Mouse (Mus musculus) kidney, adult 18-20 months (tissue): Measurements from ENCODE around the gene Stk39.

Source experiments
- DNase-seq: peaks from one replicate; pipeline ENCODE4 v3.0.0; 2021

Stk39 gene

DNA sequence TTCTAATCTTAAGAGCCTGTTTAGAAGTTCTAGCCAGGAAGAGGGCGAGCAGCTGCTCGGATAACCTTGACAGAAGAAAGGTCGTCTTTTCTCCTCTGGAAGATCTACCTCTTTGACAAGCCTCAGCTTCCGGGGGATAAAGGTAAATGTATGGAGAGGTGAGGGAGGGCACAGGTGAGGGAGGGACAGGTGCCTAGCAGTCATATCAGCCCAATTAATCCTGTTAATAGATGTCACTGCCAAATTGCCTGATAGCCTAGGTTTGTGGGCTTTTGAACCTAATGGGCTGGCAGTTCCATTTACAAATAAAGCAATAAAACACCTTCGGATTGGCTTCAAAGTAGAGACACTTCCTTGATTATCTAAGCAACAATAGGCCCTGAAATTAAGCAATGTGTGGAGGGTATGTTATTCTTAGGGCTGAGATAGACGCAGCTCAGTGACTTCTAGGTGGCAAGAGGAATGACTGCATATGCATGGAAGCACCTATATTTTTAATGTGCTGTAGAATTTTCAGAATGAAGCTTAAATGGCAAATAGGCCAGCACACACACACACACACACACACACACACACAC lies 14.5 kb downstream of the Stk39 start:
- no peak for DNase-seq

DNA sequence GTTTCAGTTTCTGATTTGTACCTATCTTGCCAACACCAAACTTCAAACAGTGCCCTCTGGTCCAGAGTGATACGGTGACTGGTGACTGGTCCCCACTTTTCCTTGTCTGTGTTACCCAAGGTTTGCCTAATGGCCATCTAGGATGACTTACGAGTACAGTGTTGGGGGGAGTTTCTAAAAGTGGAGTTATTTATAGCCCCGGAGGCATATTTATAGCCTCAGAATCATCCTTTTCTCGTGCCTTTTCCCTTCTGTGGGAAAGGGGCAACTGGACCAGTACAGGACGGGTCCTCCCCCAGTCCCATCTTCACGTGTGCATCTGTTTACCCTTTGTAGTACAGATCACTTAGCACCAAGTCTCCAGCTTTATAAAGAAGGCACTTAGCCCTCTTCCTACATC lies 15.2 kb downstream of the Stk39 start:
- no peak for DNase-seq

DNA sequence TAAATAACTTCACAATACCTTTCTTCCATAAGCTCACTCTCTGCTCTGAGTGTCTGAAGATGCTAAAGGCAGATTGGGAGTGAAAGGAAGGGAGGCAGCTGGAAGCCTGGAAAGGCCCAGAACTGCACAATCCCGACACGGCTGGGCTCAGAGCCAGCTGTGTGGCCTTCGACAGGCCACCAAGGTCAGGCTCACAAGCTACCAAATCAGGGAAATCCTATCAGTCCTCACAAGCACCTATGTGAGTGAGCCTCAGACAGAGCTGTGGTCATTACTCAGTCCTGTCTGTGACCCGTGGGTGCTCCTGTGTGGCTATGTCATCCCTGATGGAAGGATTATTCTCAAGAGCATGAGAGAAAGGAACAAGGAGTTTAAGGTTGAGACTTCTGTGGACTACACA lies 19.7 kb downstream of the Stk39 start:
- DNase-seq: no peak

DNA sequence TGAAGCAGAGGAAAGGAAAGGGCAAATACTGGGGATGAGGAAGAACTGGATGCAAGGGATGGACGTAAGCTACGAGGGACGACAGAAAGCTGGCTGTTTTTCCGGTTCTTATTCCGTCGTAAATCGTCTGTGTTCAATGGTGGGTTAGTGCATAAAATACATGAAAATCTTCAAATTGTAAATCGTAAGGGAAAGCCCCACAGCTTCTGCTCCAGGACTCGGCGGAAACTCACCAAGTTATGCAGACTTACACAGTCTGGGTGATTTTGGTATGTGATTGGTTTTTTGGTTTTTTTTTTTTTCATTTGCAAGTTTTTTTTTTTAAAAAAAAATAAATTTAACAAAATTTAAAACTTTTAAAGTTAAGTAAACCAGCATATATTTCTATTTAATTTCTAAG lies 24.0 kb downstream of the Stk39 start:
- no peak for DNase-seq

DNA sequence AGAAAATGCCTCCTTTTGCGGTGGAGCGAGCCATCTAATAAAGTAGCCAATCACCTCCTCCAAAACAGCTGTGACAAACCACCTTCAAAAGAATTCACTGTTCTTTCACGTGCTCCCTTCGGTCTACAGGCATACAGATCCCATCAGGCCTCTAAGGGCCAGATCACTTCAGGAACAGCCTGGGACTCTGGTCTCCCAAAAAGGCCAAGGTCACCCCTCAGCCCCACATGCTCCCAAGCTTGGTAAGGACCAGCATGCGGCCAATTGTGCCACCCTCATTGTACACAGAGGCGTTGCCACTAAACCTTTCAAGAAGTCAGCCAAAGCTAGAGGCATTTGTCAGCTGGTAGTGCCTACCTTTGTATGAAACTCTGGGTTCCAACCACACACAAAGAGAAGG lies 28.9 kb downstream of the Stk39 start:
- DNase-seq: no peak

DNA sequence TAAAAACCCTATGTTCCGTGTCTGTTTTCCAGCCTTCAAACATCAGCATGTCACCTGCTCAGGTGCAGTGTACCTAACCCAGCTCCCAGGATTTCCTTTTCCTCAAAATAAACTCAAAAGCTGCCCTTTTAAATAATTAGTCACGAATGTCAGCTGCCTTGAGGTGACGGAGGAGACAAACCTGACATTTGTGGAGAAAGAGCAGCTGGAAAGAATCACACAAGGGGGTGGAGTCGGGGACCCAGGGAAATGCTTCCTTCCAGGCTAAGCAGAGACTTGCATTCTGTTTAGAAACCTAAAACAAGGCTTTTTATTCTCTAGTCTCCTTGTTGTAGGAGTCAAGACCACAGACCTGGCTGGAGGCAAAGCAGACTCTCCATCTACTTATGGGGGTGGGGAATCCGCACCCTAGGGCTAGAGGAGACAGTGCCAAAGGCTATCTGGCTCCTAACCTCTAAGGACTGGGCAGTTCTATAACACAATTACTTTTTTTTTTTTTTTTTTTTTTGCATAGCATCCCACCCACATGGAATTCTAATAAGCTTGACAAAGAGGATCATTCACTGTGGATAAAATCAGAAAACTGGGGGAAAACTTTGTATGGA lies 29.9 kb downstream of the Stk39 start:
- no peak for DNase-seq

DNA sequence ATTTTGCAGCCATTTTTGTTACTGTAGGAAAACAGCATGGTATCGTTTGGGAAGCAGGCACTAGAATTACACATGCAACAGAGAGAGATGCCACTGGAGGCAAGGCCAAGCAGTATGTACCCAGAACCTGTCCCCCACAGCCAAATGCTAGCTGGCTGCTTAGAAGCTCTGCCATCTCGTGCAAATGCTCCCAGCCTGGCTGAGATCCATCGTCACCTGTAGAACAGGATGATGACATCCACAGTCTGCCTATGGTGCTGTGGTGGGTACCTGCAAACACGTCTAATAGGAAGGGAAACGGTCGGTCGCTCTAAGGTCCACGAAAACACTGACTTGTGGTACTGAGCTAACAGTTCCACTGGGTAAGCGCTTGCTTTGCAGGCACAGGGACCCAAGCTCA lies 32.5 kb downstream of the Stk39 start:
- no peak for DNase-seq

DNA sequence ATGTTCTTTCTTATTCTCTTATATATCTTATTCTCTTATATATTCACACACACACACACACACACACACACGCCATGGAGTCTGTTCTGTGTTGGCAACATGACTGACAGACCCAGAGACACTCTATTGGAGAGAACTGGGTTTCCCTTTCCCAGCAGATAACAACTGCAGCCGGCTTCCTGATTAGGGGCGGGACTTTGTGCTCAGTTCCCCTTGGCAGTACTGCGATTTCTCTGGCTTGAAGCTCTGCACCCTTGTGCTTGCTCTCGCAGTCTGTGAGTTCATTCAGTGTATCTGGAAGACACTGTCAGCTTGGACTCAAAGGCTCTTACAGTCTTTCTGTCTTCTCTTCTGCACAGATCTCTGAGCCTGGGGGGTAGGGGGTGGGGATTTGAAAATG lies 34.1 kb downstream of the Stk39 start:
- no peak for DNase-seq

DNA sequence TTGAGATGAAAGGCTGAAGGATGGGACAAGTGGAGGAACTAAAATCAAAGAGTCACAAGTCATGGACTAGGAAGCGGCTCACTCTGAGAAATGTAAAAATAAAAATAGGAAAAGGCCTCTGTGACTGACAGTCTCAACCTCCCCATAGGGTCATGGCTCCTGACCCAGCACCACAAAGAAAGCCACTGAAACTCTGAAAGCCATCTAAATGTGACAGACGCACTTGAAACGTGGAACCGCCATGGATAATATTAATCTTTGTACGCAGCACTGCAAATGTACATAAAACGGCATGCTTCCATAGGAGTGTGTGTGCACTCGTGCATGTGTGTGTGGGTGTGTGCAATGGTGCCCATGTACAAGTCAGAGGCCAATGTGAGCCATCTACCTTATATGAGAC lies 34.9 kb downstream of the Stk39 start:
- no peak for DNase-seq

DNA sequence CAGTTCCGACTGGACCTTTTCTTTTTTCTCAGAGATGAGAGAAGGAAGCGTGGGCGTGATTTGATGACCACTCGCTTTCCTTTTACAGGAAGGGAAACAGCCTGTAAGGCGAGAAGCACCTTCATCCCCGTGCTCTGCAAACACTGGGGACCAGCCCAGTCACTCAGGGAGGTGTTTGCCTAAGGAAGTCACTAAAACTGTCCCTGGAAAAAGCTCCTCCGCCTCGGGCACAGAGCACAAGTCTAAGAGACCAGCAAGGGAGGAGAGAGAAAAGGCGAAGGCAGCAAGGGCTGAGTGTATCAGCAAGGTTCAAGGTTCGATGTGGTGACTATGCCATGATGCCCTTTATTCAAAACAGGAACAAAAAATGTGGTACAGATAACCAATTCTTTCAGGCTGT lies 35.8 kb downstream of the Stk39 start:
- DNase-seq: no peak

DNA sequence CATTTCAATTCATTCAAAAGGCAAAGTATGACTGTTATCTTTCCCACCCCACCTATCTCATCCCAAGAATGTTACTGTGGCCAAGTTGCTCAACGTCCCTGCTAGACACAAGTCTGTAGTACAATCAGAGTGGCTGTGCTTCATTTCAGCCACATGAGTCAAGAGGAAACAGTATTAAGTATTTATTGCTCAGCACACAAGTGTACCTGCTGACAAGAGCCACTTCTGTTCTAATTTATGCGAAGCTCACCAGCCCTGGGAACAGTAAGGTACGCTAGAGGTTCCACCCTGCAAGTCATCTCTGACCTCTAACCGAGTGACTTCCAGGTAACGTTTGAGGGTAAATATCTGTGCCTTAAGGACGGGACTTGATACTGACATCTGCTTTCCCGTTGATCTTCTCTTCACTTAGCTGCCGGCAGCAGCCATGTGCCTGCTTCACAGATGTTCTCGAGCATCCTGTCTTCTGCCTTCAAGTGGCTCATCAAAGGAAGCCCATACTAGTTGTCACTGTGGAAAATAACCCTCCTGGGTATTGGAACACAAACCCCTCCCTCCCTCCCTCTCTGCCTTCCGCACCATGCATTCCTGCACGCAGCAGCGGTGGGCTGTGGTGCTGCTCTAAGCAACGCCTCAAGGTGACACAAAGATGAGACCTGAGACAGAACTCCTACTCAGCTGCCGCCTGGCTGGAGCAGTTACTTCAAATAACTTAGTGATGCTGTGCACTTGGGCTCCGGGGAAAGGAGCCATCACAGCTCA lies 36.4 kb downstream of the Stk39 start:
- no peak for DNase-seq

DNA sequence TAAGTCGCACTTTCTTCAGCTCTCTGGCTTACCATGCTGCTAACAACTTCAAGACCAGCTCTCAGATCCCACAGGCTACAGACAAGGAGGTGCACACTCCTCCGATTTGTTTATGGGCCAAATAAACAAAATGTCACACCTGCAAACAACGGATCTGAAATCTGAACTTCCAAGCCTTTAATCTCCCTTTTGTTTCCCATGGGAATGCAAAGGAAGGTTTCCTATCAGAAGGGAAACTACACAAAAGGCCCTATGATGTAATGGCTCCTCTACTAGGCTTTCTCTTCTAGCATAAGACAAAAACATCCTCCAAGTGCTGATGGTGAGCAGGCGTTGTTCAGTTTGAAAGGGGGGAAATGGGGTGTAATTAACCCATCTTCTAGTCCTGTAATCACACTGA lies 37.1 kb downstream of the Stk39 start:
- no peak for DNase-seq

DNA sequence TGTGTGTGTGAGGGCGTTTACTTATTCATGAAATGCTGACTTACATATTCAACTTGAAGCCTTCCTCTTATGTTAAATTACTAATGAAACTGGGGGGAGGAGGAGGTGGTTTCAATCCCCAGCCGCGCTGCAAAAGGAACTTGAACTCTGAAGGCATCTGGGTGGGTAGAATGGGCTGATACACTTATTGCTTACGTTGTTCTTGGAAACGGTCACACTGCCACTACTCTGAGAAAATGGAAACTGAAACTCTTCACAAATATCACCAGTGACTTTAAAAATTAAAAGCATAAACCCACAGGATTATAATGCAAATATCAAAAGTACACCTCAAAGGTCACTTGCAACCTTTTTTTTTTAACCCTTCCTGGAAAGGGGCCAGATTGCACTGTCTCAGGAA lies 37.5 kb downstream of the Stk39 start:
- DNase-seq: no peak

DNA sequence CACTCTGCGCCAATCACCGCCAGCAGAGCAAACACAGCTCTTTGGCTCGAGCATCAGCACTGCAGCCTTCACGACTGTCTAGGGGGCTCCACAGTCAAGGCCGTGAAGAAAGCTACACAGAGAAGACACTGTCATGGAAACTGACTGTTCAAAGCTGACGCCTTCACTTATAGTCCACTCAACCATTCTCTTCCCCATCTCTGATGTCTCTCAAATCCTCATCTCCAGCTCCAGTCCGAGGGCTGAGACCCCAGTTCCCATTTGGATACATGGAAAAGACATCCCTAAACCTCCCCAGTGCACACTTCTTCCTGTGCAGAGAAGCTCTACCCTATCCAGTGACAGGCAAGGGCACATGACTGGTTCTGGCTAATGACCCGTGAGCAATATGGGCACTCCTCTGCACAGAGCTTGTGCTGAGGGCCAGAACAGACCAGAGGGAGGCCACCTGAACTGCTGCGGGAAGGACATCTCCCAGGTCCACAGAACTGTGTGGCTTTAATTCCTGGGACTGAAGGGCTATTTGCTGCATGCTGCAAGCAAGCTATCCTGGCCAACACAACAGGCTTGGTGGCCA lies 38.2 kb downstream of the Stk39 start:
- DNase-seq: no peak

DNA sequence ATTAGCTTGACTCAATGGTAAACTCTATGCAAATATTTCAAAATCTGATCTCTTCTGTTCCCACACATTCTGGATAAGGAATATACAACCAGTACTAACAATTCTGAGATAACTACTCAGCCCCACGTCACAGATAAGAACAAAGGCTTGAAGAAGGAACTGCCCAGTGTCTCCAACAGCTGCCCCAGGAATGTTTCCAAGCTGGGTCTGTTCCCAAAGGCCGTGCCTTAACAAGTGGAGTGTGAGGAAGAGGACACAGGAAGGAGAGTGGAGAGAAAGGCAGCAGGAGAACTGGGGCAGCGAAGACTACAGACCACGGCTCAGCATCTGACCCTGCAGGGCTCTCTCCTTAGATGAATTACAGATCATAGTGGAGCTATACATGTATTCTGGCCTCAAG lies 39.2 kb downstream of the Stk39 start:
- no peak for DNase-seq

DNA sequence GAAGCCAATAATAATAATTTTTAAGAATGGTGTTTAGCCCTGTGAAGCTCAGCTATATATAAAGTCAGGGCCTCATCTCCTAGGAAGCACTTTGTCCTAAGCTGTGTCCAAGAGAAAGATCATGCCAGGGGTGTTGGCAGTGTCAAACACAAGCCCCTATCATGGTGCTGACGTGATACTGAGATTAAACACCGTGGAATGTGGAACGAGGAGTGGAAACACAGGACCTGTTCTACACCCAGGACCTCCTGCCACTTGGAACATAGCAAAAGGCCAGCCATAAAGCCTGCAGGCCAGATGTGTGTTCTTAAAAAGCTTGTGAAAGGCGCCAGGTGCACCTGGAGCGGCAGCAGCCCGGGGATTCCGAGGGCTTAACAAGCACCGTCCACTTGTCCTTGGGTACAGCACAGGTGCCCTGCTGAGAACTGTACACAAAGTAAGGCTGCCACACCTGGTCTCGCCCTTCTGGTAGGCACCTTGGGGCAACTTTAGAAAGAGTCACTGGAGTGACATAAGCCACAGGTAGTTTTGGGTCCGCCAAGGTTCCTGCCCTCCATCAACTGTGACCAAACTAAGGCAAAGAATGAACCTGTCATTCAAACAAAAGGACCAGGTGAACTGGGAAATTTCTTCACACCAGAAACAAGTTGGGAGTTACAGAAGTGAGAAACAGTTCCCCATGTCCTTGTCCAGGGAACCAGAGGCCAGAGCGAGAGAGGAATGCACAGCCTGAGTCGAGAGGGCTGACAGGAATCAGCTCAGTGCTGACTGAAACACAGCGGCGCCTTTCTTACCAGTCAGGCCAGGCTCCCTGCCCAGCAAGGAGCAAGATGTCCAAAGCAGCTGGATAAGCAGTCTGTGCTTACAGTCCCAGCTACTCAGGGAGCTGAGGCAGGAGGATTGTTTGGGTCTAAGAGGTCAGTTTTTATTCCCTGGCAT lies 40.8 kb downstream of the Stk39 start:
- DNase-seq: no peak

DNA sequence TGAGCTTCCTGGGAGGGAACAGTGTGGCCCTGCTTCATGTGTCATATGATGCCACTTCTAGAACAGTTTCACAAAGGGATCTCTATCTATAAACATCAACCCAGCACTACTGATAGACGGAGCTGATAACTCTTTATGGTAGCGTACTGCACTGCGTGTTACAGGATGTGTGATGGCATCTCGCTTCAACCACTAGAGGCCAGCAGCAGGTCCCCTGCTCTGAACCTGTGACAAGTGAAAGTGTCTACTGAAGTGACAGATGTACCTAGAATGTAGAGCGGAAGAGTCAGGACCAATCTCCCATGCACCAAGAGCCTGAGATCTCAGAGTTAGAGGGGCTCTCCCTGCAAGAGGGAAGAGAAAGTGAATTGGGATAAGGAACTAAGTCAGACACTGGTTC lies 41.6 kb downstream of the Stk39 start:
- no peak for DNase-seq

DNA sequence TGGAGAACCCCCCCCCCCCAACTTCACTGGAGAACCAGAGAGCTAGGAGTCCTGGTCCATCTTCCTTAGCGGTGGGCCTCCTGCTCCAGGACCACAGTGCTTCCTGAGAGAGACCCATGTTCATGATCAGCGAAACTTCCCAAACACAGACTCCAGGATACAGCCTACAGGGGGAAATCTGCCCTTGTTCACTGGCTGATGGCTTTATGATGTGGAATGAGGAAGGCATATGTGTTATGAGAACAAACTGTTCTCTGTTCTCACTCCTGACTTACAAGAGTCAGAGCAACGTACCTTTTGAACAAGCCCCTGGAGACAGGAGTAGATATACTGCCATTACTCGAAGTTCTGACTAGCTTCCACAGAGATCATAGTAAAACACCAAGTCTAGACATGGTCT lies 42.6 kb downstream of the Stk39 start:
- DNase-seq: no peak

DNA sequence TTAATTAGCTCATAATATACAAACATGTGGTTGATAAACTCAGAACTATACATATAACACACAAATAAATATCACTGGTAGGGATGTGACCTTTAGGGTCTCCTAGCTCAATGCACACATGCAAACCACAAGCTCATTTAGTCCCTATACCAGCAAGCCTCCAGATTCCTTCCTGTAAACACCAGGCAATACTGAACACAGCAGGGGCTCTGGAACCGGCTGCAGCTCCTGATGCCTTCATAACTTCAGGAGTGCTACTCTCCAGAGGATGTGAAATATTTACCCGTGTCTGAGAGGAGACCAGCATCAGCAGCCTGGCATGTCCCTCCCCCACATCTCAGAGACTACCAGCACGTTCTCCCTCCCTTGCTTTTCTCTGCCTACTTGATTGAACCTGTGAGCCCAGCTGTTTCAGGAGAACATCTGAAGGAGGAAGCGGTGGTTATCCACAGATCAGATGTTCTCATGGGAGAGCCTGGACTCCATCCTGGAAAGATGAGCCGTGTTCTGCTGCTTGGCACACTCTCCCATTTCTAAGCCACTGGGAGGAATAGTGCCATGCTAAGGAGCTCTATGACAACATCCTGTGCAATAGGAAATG lies 45.0 kb downstream of the Stk39 start:
- DNase-seq: no peak

DNA sequence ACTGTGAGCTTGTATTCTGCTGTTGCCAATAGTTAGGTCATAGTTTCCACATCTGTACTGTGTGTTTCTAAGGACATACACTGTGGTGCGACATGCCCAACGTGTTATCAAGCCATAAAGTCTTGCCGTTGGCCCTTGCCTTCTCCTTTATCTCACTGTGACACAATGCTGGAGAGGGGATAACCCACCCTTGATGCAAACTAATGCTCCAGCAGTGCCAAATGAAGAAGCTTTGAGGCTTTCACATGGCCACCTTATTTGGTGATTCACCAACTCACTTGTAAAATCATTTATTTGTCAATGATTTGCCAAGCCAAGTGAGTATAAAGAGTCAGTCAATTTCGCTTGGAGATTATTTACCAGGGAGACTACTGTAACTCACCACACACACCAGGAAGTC lies 46.0 kb downstream of the Stk39 start:
- no peak for DNase-seq

DNA sequence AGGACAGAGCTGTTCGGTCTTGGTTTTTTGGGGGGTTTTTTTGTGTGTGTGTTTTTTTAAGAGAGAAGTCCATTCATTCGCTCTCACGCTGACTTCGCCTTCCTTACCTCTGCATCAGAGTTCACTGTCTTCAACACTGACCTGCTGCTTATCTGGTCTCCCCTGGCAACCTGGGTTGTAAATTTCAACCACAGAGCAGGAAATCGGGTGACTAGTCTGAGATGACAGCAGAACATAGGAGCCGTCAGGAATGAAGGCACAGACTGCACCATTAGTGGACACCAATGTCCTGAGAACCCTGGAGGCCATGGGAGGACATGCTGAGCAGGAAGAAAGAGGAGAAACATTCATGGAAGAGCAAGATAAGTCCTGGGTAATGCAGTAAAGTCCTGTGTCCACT lies 51.1 kb downstream of the Stk39 start:
- DNase-seq: no peak

DNA sequence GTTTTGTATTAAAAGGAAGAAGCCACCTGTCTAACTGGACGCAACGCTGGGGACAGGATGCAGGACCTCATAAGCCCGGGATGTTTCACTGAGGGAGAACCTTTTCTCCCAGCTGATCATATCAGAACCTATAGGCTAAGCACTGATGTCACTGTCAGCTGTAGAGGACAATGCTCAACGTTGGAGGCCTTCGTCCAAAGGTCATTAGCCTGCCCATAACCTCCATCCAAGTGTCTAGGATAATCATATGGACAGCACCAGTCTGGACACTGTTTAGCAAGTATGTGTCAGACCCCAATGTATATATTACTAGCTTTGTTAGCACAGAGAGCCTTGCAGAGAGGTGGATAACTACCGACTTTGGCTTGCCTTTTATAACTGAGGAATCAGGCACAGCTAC lies 51.8 kb downstream of the Stk39 start:
- no peak for DNase-seq

DNA sequence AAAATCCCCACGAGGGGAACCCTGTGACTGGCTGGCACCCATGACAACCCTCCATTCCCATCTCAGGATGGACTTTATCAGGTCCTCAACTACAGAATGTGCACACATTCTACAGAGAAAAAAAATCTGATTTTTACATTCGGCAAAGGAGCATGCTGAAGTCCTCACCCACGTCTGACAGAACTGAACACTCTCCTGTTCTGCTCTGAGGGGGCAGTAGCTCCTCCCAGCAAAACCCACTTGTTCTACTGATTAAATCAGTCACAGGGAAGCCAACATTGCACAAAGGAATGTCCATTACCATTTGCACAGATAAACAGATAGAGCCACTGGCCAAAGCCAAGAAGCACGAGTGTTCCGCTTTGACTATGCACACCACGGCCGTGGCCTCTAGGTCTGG lies 52.3 kb downstream of the Stk39 start:
- DNase-seq: no peak
